In the genomic region with DNA sequence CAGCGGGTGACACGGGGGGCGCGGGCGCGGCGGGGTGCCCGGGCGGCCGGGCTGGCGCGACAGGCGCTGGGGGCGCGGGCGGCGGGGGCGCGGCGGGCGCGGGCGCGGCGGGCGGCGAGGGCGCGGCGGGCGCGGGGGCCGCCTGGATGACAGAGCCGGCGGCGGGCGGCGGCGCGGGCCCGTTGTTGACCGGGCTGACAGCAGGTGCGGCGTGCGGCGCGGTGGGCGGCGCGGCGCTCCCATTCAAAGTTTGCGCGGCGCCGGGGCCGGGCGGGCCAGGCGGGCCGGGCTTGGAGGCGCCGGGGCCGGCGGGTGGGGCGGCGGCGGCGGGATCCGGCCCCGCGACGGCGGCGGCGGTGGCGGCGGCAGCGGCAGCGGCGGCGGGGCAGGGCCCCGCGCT, we compare ENCODE assay signal across 8 mouse cellular contexts. TPM values are rescaled to one million over a fixed set of nuclear protein-coding genes. Genes with fewer than 3 reads are reported as not detected.
A peak's percentile ranks its signal among the peaks of the same experiment; 100 is the strongest.
DNase-seq lines count a peak whose midpoint lies in the region; ATAC-seq and TF ChIP-seq lines count a peak whose summit lies in the region.

No protein-coding gene starts in this region.

- H3K9ac ChIP-seq in kidney, embryonic 16.5 days (replicated peaks; ENCODE audit: low read length): peak overlapping the region; percentile 85
- peak overlapping the region; percentile 95; the same call in 1 of the 2 replicates for H3K9ac ChIP-seq in embryonic facial prominence, embryonic 14.5 days (ENCODE audit: low read depth, low read length)

- peaks cover 42% of the 10 kb centered on the region for H3K79me2 ChIP-seq in myocyte (ENCODE audit: control insufficient read depth, insufficient read depth)

- no peak for ATAC-seq in kidney, embryonic 16.5 days (ENCODE audit: low FRiP score, low TSS enrichment)
- no peak for ATAC-seq in embryonic facial prominence, embryonic 14.5 days (ENCODE audit: low read depth)

- peak overlapping the region; percentile 65 for H3K4me3 ChIP-seq in kidney, embryonic 16.5 days (ENCODE audit: low read length)
- H3K4me3 ChIP-seq in embryonic facial prominence, embryonic 14.5 days (ENCODE audit: low read depth, low read length): peak overlapping the region; percentile 84
- peak overlapping the region; percentile 36 for H3K4me3 ChIP-seq in myocyte

- H3ac ChIP-seq in myocyte (ENCODE audit: control insufficient read depth, insufficient read length): peak overlapping the region; percentile 71

- peak overlapping the region; percentile 93; the same call in 1 of the 2 replicates for H3K27ac ChIP-seq in kidney, embryonic 16.5 days (ENCODE audit: low read length)
- no peak overlapping the region; the same call in 1 of the 2 replicates for H3K27ac ChIP-seq in embryonic facial prominence, embryonic 14.5 days (replicated peaks; ENCODE audit: low read depth, low read length)

- no peaks in the 10 kb centered on the region for H3K27me3 ChIP-seq in kidney, embryonic 16.5 days (ENCODE audit: insufficient read depth, low read length)
- H3K27me3 ChIP-seq in embryonic facial prominence, embryonic 14.5 days (replicated peaks; ENCODE audit: control insufficient read depth, insufficient read depth, low read length): no peaks in the 10 kb centered on the region
- H3K27me3 ChIP-seq in myocyte (ENCODE audit: control insufficient read depth, insufficient read depth, insufficient read length): no peaks in the 10 kb centered on the region

- peaks cover 63% of the 10 kb centered on the region for H3K4me1 ChIP-seq in kidney, embryonic 16.5 days (ENCODE audit: insufficient read depth, low read length)
- peaks cover 26% of the 10 kb centered on the region for H3K4me1 ChIP-seq in embryonic facial prominence, embryonic 14.5 days (ENCODE audit: control insufficient read depth, insufficient read depth, low read length)

- DNase-seq in kidney, adult 8-10 months: no peak
- peak; percentile 28 for DNase-seq in ZHBTc4 (ENCODE audit: low read depth, low spot score)
- no peak for DNase-seq in embryonic facial prominence, embryonic 14.5 days (ENCODE audit: low spot score)
- DNase-seq in kidney, postnatal 14 days: peak; percentile 42
- no peak for DNase-seq in layer of hippocampus, adult 11-12 months (ENCODE audit: low spot score)
- no peak for DNase-seq in ovary, postnatal 36 days (ENCODE audit: low spot score)

- no peaks in the 10 kb centered on the region for H3K9me3 ChIP-seq in kidney, embryonic 16.5 days (ENCODE audit: low read length)
- H3K9me3 ChIP-seq in embryonic facial prominence, embryonic 14.5 days (ENCODE audit: control insufficient read depth, low read length): no peaks in the 10 kb centered on the region

- WGBS in kidney, embryonic 16.5 days: 0% methylated on average over 1 of the region's 82 CpGs
- WGBS in embryonic facial prominence, embryonic 14.5 days: 0% methylated on average over 13 of the region's 82 CpGs

- no peaks in the 10 kb centered on the region for H3K36me3 ChIP-seq in kidney, embryonic 16.5 days (ENCODE audit: insufficient read depth, low read length)
- no peaks in the 10 kb centered on the region for H3K36me3 ChIP-seq in embryonic facial prominence, embryonic 14.5 days (ENCODE audit: control insufficient read depth, insufficient read depth, low read length)
- H3K36me3 ChIP-seq in myocyte (ENCODE audit: control insufficient read depth, insufficient read depth): no peaks in the 10 kb centered on the region

- peak overlapping the region; percentile 99 for H3K4me2 ChIP-seq in kidney, embryonic 16.5 days (replicated peaks; ENCODE audit: low read depth, low read length)
- peak overlapping the region; percentile 98 for H3K4me2 ChIP-seq in embryonic facial prominence, embryonic 14.5 days (ENCODE audit: low read depth, low read length)
- no peak overlapping the region for H3K4me2 ChIP-seq in myocyte (ENCODE audit: low read depth)

- no peak for TF ChIP-seq POLR2A in myocyte (IDR thresholded peaks at IDR 0.05; ENCODE audit: insufficient read length, low read depth)

TF ChIP-seq in myocyte, 11 proteins besides CTCF, POLR2A, EP300 and RAD21:
- TF ChIP-seq REST (IDR thresholded peaks at IDR 0.05; ENCODE audit: insufficient read depth, insufficient read length) (no peak), MYOG (IDR thresholded peaks at IDR 0.05; ENCODE audit: control insufficient read depth in 1 of 3, insufficient read depth in 1 of 3, insufficient read length in 2 of 3, low read depth in 2 of 3) (peak in 1 of 3 experiments; percentile 46), MYOD1 (IDR thresholded peaks at IDR 0.05; ENCODE audit: control insufficient read depth in 1 of 3, insufficient read length in 2 of 3, low read depth in 2 of 3) (peak in 1 of 3 experiments; percentile 69)

RNA-seq across cellular contexts. Expression of a gene that starts 0.6 kb away (rescaled TPM):
- polyA plus RNA-seq in kidney, embryonic 16.5 days (2015; fragmentation: Nextera tagmentation; extraction: Ambion mirVana): 3.4 and 4.1 TPM in 2 replicates
- 3.0 and 4.2 TPM in 2 replicates for polyA plus RNA-seq in embryonic facial prominence, embryonic 14.5 days (2014; fragmentation: Nextera tagmentation; extraction: Ambion mirVana)
- polyA plus RNA-seq in myocyte (2012; fragmentation: generic; extraction: Trizol): 6.3 TPM

RNA-seq across cellular contexts. Expression of a gene that starts 48.9 kb away (rescaled TPM):
- polyA plus RNA-seq in kidney, embryonic 16.5 days (2015; fragmentation: Nextera tagmentation; extraction: Ambion mirVana): 4.8 and 7.0 TPM in 2 replicates
- 6.1 and 6.3 TPM in 2 replicates for polyA plus RNA-seq in embryonic facial prominence, embryonic 14.5 days (2014; fragmentation: Nextera tagmentation; extraction: Ambion mirVana)
- 48.8 TPM for polyA plus RNA-seq in myocyte (2012; fragmentation: generic; extraction: Trizol)

Comparison
In these comparisons a context has a peak if more than half of its experiments do, and no peak if none do; other contexts are left out.
1. DNase-seq: peak in ZHBTc4 (single experiment) and kidney, postnatal 14 days (single experiment); none in kidney, adult 8-10 months (0 of 2), embryonic facial prominence, embryonic 14.5 days (single experiment), layer of hippocampus, adult 11-12 months (single experiment) and ovary, postnatal 36 days (single experiment).
2. Peak in every context shown above with its lines, with median percentiles within 50 percentile points of each other: H3K4me3 ChIP-seq.